Mouse (Mus musculus): ENCODE measurements at regions not wholly inside any gene's neighbourhood (a gene's known extent, or its start where the extent isn't known, plus 50 kb on each side); places are given as distances from the start of the nearest gene placed in this dataset.
A peak's percentile ranks its signal among the peaks of the same experiment; 100 is the strongest.

DNA sequence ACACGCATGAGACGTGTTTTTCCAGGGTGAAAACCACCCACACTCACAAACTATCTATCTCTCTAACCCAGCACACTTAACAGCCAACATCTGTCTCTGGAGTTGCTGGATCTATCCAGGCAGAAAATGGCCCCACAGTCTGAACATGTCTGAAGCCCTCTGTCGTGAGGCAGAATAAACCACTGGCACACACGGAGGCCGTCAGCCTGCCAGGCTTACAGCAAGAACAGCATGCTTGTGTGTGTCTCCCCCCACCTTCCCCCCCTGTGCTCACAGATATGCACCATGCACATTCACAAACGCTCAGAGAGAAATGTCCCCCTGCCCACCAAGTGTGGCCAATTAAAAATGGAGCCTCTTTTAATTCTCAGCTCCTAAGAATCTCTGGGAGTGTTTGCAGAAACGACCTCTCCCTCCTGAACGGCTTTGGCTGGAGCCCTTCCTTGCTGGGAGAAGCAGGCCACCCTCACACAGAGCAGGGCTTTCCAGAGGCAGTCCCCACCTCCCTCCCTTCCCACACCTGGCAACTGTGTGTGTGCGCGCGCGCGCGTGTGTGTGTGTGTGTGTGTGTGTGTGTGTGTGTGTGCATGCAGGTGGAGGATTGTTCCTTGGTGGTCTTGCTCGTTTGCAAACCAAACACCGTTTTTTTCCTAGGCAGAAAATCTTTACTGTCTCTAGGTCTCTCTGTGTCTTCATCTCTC lies 88.7 kb downstream of the Edn3 start:
- DNase-seq (ENCODE audit: low spot score): no peak

DNA sequence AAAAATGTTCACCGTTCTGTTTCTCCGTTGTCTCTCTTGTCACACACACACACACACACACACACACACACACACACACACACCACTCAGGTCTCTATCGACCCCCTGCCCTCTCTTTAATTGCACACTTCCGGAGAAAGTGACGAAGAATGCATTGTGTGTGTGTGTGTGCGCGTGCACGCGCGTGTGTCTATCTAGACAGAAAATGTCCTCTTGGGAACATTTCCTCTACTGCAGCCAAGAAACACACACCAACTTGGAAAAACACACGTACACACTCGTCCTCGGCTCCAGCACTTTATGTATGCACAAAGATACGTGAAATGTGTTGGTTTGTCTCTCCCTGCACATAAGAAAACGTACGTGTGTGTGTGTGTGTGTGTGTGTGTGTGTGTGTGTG lies 90.4 kb downstream of the Edn3 start:
- no peak for DNase-seq (ENCODE audit: low spot score)

DNA sequence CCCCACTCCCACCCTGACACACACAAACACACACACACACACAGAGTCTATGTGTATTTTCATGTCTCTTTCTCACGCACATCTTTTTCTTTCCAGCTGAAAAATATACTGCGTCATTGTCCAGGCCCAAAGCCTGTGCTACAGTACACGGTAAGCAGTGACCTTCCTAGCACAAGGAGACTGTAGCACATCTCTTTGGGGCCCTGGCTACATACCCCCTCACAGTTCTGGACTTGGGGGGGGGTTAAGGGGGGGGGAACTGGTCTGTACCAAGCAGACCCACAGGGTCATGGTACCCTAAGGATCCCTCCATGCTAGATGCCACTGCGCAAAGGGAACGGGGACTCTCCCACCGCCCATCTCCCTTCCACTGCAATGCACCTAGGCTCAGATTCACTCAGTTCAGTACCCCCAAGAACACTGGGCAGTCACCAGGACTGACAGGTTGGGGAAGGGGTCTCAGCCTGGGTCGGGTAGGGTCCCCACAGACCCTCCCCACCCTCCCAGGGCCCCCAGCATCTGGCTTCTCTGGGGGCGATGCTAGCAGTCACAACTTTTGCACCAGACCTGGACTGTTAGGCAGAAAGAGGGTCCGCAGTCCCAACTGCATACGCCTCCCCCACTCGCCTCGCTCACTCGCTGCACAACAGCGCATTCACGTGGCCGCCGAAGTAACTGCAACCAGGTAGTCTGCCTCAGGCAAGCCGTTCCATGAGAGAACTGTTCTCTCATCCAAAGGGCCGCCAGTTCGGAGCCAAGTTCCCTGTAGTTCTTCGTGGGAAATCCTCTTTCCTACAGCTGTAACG lies 91.3 kb downstream of the Edn3 start:
- peak; percentile 91 for DNase-seq (ENCODE audit: low spot score)

- no peak for DNase-seq (ENCODE audit: low spot score)
Observed at GRCm38 (mm10) chr2:174853786-174854185, 93.4 kb downstream of the Edn3 start.

DNA sequence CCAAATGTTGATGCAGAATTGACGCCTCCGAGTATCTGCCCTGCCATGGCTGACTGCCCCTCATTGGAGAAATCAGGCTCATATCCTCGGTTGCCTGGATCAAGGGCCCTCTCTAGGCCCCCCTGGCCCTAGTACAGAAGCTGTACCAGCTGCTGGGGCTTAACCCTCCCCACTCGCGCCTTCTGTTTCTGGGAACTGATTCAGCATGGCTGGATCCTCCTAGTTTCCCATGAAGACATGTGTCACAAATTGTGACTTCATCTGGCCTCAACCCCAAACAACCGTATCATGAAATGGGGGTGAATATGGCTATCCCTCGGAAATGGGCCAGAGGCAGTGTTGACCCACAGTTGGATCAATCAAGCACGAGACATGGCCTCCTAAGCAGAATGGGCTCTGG lies 95.1 kb downstream of the Edn3 start:
- no peak for DNase-seq (ENCODE audit: low spot score)

DNA sequence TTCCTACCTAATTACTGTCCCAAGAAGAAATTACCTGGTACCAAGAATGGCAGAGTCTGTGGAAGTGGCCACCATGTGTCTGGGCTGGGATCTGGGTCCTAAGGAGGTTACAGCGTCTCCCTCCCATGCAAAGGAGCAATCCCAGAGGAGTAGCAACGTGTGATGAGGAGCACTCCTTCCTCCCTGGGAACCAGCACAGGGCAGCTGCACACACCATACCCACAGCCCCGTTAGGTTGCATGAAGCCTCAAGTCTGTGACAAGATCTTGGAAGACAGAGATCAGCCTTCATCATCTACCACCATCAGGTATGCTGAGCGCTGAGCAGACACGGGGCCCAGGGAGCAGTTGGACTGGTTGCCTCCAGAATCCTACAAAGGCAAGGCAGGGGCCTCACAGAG lies 95.7 kb downstream of the Edn3 start:
- no peak for DNase-seq (ENCODE audit: low spot score)

DNA sequence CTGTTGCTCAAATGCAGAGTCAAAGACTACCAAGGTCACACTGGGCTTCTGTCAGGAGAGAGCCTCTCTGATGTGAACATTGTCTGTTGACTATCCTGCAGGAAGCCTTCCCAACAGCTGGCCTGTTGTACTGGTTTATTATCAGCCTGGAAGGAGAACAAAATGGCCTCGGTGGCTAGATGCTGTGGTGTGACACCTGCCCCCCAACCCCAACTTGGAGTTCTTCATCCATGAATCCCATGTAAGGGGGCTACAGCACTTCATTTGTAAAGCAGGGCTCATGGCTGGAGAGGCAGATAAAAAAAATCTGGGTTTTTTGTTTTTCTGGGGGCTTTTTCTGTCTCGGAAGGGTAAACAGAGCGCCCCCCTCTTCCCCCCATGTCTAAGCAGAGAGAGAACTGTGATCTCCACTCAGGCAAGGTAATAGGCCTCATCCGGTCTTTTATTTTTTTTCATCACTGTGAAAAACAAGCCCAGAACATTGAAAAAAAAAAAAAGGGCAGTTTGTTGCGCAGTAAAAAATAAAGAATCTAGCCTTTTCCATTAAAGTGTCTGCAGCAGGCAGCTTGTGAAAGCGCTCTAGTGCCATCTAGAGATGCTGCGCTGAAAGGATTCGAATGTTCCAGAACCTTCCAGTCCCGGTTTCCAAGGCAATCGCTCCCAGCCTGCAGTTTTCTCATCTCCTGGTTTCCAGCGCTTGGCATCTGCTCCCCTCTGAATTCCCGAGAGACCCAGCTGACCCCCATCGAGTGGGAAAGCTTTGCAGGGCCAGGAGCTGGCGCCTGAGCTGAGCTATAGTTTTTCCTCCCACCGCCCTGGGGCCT lies 97.8 kb downstream of the Edn3 start:
- DNase-seq (ENCODE audit: low spot score): peak; percentile 92

GRCm38 (mm10) chr2:174858835-174859215 lies 98.4 kb downstream of the Edn3 start:
- peak; percentile 87 for DNase-seq (ENCODE audit: low spot score)

DNA sequence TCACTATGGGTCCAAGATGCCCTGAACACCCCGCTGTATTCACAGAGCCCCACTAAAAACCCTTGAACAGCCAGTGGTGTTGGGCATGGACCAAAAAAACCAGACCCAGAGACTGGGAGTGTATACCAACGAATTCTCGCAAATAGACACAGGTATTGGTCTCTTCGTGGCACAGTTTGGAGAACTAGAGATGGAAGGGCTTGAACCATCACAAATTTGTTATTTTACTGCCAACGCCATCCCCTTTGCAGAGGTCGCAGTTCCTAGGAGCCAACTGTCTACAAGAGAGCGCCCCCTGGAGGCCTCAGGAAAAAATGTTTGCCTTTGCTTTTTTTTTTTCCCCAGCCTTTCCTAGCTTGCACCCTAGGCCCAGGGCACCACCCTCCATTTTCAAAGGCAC lies 99.1 kb downstream of the Edn3 start:
- DNase-seq (ENCODE audit: low spot score): peak; percentile 82

DNA sequence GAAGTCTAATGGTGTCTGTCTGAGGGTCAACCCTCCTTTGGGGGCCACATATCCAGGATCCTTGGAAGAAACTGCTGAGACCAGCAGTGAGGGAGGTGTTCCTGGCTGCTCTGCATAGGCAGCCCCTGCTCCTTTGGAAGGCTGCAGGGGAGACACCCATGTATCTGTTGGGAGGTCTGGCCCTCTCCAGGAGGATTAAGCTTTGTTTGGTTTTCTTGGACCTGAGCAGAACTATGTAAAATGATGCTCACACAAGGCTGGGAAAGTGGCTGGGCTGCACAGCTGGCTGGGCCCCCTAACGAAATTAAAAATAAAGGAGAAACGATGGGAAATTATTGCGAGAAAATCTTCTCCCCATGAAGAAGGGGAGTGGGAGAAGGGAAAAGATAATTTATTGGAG lies 104.2 kb downstream of the Edn3 start:
- no peak for DNase-seq (ENCODE audit: low spot score)

DNA sequence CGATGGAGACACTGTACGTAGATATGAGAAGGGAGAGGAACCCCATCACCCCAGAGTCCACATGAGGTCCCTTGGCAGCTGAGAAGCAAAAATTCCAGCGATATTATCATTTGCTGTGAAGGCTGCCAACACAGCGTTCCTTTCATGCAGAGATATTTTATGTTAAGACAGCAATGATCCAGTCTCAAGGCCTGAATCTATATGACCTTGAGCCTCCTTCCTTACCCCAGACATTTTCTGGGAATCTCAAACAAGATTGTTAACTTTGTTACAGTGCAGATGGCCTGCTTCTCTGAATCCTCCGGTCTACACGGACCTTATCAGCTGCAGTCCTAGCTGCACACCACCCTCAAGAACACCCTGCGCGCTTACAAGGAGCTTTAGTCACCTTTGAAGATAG lies 106.1 kb downstream of the Edn3 start:
- no peak for DNase-seq (ENCODE audit: low spot score)

DNA sequence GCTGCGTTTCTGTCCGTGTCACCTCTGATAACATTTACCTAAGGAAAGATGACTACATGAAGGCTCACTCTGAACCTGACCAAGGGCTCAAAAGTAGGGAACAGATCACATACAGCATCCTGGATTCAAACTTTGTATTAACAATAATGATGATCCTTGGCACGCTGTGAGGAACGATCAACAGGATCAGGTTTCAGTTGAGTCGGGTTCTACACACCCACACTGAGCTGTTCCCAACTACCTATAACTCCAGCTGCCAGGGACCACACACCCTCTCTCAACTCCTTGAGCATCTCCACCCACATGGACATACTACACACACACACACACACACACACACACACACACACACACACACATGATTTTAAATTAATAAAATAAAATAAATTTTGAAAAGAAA lies 107.0 kb downstream of the Edn3 start:
- DNase-seq (ENCODE audit: low spot score): no peak

DNA sequence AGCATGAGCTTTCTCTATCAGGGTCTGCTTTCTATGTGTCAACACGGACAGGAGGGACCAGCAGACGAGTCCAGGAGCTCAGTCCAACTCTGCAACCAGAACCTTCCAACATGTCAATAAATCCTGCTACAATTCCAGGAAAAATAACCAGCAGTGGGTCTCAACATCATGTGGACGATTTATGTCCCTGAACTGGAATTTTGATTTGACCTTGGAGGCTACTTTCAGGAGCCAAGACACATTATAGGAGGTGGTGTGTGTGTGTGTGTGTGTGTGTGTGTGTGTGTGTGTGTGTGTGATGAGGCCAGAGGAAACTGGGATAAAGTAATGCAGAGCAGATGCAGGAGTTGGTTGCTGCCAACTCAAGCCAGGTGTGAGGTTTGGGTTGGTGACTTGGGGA lies 107.8 kb downstream of the Edn3 start:
- no peak for DNase-seq (ENCODE audit: low spot score)

DNA sequence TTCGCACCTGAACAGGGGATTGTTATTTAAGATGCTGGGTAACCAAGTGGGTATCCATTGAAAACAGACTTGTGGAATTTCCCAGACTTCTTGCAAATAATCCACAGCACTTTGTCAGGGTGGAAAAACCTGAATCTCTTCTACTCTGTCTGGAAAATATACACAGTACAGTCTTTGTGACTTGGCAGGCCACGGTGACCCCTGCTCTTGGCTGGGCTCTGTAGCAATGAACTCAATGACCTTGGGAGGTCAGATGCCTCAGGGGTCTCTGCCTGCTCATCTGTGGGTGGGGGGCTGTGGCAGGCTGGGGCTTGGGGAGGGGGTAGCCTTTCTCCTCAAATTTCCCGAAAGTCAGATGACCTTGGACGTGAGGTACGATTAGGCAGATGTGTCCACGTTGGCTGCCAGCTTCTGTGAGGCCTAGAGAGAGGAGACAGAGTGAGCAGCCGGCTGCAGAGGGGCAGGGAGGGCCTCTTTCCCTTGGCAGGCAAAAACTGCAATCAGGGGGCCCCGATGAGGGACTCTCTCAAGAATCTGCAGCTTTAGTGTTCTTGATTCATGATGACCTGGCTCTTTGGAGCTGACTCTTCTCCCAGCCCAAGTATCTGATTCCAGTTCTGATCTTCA lies 108.4 kb downstream of the Edn3 start:
- DNase-seq (ENCODE audit: low spot score): peak; percentile 65

DNA sequence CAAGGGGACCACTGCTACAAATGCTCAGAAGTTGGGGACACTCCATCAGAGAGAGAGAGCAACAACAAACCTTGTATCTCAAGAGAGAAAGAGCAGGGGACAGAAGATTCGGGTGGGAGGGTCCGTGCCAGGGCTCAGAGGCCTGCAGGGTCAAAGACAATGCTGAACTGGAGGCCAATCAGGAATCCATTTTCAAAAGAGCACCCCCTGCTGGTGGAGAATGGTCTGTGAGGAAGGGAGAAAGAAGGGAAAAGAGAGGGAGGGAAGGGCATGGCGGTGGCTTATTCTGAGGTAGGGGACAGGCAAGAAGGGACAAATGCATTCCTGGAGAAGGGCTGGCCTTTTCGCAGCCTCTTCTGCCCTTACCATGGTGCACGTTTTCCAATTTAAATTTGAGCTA lies 109.9 kb downstream of the Edn3 start:
- DNase-seq (ENCODE audit: low spot score): no peak

- no peak for DNase-seq (ENCODE audit: low spot score)
Observed at GRCm38 (mm10) chr2:174871225-174871624, 110.8 kb downstream of the Edn3 start.

DNA sequence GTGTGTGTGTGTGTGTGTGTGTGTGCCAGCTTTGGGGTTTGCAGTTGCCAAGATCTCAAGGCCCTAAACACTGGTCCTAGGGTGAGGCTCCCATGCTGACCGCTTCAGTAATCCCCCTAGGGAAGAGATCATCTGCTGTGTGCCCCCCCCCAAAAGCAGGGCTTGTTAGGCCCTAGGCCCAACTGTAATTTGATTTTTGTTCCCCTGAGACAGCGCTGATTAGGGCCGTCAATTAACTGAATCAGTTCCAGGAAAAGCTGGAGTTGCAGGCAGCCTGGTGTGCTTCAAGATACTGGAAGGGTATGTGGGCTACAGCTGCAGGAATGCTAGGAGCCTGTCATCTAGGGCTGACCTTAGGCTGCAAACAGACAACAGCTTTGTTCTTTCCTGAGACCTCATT lies 111.4 kb downstream of the Edn3 start:
- DNase-seq (ENCODE audit: low spot score): no peak

DNA sequence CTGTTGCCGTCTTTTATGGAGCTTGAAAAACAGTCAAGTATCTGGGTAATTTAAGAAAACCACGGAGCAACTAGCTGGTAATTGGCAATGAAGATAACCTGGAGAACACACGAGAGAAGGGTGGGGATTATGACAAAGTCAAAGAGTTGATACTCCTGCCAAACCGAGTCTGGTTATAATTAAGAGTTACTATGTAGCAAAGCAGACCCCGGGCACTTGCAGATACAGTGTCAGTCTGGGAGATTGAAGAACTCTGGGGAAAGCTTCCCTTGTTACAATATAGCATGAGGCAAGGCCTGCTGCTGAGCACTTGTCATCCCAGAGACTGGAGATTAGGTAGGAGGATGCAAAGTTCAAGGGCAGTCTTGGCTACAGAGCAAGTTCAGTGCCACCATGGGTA lies 116.5 kb downstream of the Edn3 start:
- DNase-seq (ENCODE audit: low spot score): no peak

- no peak for DNase-seq (ENCODE audit: low spot score)
Observed at GRCm38 (mm10) chr2:174878979-174879378, 118.6 kb downstream of the Edn3 start.

DNA sequence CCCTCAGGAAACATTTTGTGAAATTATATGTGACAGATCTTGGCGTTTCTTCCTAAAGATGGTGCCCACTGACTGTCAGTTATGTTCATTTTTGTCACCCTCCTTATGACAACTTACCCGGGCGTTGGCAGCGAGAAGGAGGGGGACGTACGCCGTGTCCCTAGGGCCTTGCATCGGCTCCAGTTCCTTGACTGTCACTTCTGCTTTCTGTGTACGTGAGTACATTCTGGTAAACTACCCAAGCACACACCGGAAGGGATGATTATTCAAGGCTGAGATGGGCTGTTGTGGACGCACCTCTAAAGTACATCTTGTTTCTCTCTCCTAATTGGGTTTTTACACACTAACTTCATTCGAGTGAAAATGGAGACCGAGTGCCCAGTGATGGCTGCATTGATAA lies 120.2 kb downstream of the Edn3 start:
- DNase-seq (ENCODE audit: low spot score): no peak

DNA sequence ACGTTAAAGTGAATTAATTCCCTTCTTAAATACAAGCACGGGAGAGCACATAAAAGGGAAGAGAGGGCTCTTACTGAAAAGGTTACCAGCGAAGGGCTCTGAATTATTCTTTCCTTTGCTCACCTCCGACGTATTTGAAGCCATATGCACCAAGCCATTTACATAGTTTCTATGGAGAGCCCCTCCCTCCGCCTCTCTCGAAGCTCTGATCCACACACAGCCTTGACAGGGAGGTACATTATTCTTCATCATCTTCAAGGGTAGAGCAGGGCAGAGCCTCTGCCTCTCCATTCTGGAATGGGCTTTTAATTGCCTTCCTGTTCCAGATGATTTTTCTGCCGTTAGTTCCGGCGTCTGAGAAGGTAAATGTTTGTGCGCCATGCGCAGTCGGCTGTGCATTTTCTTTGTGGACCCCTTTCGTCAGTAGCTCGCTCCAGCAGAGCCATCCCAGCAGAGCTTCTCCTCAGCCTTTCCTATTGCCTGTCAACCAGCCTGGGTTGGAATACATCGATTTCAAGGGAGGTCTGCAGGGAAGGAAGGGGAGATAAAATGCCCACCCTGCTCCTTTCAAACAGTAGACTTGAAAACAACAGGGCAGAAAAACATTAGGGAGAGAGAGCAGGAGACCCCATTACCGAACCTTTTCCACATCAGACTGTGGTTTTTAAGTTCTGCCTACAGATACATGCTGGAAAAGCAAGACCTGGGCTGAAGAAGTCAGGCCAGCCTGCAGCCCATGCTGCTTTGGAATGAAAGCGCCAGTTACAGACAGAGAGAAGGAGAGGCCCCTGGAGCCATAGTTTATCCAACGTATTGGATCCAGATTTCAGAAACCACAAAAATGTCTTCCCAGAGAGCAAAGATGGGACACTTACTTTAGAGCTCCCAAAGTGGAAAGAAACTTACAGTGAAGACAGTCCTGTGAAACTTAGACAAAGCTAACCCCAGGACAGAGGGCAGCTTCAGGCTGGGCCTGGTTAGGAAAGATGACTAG lies 124.1 kb downstream of the Edn3 start:
- no peak for DNase-seq (ENCODE audit: low spot score)
